Mouse (Mus musculus) cerebellum, postnatal 10 days (tissue): ENCODE data around the gene Hmg20b.

Experiments used
- DNase-seq, 2 experiments: peaks; one replicate each; pipeline ENCODE4 v3.0.0; 2021; ENCODE audit warnings: mixed read lengths in 2 of 2

Gene Hmg20b

DNA sequence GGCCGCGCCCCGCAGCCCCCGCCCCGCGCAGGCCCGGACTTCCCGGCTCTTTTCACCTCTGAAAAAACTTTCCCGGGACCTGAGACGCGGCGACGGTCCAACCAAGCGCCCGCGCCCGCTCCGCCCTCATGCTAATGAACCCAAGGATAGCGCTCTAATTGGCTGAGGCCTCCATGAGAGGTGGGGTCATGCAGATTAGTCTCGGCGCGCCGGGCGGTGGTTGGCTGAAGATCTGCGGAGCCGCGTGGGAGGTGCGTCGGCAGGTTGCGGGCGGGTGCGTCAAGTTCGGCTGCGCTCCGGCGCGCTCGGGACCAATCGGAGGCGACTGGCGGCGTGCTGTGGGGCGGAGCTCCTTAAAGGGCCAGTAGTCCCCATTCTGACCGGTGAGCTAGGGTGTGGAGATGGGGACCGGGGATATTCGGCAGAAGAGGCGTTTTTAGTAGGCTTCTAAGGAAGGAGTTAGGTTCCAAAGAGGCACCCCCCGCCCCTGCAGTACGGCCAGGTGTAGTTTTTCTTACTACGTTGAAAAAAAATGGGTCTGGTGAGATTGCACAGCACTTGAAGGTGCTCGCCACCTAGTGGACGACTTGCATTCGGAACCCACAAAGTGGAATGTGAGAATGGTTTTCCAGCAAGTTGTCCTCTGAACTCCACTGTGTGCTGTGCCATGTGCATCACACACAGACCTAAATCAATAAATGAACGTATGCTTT, at the start of gene Hmg20b:
TSS of gene Hmg20b (minus strand) at position 130 of the 713 bp plus-strand sequence.
- DNase-seq, result peak; percentile 99 to 100

DNA sequence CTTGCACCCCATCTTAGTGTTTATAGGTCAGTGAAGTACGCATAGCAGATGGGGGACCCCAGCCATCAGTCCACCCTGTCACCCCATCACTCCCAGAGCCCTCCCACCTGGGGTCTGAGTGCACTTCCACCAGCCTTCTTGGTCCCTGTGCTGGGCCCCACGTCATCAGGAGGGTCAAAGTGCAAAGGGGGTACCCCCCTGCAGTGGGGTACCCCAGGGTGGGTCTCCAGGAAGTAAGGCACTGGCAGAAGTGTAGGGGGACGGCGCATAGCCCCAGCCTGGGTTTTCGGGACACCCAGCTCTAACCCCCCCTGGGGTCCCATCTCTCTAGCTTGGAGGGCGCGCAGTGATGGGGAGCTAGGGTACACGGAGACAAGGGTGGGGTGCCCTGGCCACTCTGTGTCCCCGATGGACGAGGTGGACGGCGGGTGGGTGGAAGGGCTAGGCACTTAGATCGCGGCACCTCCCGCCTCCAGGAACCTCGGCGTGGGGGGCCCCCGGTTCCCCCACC, 49.6 kb upstream of the Hmg20b start:
- DNase-seq, result no peak

DNA sequence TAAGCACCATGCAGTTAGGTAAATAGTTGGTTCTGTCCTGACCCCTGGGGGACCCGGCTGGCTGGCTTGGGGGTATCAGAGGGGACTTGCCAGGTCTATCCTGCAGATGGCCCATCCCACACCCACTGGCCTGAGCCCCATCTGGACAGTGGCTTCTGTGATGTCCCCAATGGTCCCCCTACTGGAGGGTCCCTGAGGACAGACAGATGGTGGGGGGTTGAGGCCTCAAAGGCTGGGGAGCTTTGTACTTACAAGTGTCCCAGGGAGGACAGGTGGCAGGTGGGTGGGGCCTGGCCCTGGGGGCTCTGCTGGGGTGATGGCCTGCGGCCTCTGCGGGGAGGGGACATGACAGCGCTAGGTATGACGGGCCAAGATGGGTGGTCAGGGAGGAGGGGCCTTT, 49.0 kb upstream of the Hmg20b start:
- DNase-seq, result peak in 1 of 2 experiments; percentile 73

DNA sequence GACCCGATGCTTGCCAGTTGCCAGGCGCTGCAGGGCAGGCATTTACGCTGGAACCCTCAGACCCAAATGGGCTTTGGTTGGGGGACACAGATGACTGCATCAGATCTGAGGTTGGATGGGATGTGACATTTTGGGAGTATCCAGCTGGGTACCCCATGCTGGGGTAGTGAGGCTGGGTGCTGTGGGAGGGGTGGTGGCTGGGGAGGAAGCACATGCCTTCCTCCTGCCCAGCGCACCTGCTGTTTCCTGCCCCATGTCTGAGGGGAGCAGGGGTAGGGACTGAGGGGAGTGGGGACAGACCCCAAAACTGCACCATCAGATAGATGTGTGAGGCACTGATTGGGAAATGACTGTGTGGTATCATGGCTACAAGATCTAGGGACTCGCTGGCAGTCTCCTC, 46.5 kb upstream of the Hmg20b start:
- peak in 1 of 2 experiments; percentile 56 for DNase-seq

DNA sequence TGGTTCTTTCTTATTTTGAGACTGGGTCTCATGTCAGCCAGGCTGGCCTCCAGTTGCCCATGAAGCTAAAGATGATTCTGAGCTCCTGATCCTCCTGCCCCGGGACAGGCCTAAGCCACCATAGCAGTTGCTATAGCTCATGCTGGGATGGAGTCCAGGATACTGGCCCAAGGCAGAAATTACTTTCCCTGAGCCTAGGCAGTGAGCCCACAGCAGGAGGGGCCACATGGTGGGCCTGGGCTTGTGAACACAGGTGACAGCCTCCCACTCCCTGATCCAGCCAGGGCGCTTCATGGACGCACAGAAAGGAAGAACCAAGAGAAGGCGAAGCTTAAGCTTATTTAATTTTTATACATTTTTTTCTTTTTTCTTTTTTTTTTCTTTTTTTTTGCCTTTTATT, 45.6 kb upstream of the Hmg20b start:
- DNase-seq, result peak; percentile 54 to 72

DNA sequence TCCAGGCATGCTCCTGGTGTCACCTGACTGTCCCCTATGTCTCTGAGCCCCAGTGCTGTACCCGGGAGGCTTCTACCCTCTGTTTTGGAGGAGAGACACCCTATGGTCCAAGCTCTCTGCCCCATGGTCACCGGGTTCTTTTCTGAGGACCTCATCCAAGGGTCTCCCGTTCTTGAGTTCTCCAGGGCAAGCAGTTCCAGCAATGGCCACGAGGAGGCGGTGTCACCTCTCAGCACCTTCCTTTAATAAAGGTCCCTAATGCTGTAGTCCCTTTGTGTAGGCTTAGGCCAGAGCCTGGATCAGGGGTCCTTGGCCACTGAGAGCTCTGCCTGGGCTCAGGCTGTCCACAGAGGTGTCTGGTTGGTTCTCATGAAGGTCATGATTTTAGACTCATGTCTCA, 44.8 kb upstream of the Hmg20b start:
- peak; percentile 90 to 95 for DNase-seq

DNA sequence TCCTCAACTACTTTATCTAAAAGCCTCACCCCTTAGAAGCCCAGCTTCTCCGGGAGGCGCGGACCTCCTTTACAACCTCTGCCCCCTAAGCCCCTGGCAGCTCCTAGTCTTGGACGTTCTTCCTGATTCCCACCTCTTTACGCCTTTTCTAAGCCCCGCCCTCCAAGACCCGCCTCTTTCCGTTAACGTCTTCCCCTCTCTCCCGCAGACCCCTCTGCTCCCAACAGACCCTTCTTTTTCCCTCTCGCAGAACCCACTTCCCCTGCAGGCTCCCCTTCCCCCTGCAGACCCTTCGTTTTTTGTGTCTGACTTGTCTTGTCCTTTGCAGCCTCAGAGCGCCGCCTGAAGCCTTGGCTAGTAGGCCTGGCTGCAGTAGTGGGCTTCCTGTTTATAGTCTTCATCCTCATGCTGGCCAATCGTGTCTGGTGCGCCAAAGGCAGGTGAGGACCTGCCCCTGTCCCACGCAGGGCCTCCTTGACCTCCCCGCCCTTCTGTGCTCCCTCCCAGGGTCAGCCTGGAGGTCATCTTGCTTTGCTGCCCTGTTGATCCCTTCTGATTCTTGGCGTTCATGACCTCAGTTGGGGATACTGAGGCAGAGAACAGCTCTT, 43.3 kb upstream of the Hmg20b start:
- DNase-seq, result peak; percentile 51 to 52

DNA sequence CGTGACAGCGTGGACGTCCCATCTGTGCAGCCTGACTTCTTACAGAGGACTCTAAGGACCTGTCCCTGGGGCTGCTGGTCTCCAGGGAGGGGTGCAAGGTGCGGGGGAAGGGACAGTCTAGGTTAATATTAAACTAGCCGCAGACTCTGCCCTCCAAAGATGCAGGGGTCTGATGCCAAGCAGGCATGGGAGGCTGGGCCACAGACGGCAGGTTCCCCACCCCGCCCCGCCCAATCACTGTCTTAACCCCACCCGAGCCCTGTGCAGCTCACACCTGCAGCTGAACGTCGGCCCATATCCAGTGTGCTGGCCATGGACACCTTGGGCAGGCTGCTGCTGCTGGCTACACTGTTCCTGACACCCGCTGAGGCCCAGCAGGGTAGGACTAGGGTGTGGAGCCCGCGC, 42.5 kb upstream of the Hmg20b start, which contains the start of gene Smim24:
TSS of gene Smim24 (plus strand) at position 271 of the 405 bp plus-strand sequence.
- DNase-seq, result peak in 1 of 2 experiments; percentile 35

DNA sequence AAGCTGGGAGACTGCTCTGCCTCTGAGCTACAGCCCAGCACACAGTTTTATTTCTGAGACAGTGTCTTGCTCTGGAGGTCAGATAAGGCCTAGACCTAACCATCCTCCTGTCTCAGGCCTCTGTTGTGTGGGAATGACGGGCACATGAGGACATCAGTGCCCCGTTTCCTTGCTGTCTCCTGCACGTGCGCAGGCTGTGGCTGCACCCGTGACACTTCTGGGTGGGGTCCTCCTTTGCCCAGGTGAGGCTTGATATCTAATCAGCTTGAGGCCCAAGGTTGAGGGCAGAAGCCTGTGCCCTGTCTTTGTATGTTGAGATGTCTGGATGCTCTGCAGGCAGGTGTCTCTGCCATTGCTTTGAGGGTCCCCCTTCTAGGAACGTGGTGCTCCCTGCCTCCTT, 42.0 kb upstream of the Hmg20b start:
- DNase-seq, result peak in 1 of 2 experiments; percentile 2

DNA sequence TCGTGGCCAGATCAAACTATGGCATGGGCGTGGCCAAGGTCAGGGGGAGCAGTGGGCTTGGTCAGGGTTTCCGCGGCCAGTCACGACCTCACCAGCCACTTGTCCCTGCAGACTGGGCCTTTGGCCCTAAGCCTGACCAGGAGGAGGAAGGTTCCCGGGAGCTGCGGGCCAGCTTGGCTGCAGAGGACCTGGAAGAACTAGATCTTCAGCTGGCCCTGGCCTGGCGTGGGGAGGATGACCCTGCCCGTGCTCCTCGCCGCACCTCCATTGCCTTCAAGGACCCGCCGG, 40.3 kb upstream of the Hmg20b start:
- peak in 1 of 2 experiments; percentile 20 for DNase-seq

DNA sequence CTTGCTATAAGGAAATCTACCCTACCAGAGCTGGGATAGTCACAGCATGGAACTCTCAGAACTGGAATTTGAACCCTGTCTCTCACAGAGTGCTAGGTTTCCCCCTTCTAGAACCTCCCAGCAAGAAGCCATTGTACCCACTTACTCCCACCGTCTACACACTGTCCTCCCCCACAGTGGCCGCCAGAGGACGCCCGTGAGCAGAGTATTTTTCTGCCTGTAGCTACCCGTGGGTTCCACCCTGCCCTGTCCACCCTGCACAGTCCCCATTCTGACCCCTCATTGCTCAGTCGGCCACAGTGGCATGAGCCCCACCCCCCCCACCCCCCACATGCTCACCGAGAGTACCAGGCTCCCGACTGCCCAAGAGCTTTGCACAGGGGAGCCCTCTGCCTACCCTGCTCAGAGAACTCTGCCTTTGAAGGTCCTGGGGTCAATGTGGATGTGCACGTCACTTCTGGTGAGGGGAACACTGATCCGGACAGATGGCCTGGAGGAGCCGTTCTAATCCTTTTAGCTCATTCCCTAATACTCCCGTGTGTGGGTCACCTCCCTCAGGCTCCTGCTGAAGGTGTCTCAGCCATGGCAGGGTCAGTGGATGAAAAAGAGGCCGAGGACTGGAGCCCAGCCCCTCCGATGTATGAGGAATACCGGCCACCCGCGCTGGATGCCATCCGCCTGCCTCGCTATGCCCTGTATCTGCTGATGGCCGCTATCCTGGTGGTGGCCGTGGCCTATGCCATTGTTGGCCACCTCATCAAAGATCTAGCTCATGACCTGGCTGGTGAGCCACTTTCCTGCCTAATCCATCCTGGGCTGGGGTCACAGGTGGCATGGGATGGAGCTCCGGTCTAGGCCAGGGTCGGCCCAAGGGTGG, 39.8 kb upstream of the Hmg20b start:
- DNase-seq, result peak; percentile 88

DNA sequence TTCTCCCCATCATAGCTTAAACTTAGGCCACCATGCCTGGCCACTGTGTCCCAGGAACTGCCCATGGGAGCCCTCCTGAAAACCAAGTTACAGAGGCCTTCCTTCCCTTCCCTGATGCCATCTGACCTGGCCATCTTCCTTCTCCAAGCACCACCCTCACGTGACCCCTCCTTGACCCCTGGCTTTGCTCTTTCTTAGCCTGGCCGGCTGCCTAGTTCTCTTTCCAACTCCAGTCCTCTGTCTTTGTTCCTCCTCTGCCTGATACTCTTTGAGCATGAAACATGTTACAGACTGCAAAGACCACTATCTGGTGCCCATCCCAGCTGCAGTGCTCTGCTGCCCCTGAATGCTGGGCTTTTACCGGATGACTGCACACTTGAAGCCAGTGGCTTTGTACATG, 39.1 kb upstream of the Hmg20b start:
- peak; percentile 48 to 59 for DNase-seq

DNA sequence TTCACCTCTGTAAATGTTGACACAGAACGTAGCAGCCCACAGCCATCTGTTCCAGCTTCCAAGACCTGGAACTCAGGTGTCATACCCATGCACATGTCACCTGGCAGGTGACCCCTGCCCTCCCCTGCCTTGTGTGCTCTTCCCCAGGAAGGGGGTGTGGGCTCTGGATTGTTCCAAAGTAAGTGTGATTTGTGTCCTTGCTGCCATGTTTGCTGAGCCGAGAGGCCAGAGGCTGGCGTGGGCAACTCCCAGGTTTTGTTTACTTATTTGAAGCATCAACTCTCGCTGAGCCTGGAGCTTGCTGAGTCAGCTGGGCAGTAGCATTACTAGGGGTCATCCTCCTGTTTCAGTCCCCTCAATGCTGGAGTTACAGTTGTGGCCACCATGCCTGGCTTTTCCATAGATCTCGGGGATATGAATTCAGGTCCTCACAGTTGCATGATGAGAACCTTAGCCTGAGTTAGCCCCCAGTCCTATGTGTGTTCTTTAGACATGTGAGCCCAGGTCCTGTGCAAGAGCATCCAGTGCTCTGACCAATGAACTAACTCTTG, 38.3 kb upstream of the Hmg20b start, which contains the start of gene Gm48552:
TSS of gene Gm48552 (plus strand) at position 501 of the 551 bp plus-strand sequence.
- no peak for DNase-seq

DNA sequence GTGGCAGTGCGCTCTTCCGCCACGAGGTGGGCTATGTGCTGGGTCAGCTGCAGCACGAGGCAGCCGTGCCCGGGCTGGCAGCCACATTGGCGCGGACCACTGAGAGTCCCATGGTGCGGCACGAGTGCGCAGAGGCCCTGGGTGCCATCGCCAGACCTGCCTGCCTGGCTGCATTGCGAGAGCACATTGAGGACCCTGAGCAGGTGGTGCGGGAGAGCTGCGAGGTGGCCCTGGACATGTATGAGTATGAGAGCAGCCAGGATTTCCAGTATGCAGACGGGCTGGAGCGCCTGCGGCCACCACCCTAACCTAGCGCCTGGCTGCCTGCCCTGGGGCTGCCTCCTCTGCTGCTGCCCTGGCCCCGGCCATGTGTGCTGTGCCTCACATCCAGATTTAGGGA, 37.4 kb upstream of the Hmg20b start:
- peak; percentile 66 for DNase-seq

DNA sequence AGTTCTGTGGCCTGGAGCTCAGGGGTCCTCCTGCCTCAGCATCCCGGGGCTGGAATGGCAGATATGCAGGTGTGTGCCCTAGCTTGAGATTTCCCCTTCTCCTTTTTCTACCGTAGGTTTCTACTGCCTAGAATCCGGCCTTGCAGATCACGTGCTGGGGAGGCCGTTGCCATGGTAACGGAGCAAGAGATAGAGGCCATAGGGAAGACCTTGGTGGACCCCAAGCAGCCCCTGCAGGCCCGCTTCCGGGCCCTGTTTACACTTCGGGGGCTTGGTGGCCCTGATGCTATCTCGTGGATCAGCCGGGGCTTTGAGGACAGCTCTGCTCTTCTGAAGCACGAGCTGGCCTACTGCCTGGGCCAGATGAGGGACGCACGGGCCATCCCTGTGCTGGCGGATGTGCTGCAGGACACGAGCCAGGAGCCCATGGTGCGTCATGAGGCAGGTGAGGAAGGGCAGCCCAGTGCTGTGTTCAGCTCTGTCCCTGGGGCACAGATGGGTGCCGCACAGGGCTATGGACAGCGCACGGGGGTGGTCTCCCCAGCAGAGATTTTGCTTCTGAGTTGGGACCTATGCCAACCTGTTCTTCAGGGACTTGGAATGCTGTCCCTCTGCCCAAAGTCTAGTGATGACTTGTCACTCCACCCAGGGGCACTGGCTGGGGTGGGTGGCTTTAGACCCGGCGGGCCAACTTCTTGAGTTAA, 35.5 kb upstream of the Hmg20b start:
- peak; percentile 13 to 55 for DNase-seq

DNA sequence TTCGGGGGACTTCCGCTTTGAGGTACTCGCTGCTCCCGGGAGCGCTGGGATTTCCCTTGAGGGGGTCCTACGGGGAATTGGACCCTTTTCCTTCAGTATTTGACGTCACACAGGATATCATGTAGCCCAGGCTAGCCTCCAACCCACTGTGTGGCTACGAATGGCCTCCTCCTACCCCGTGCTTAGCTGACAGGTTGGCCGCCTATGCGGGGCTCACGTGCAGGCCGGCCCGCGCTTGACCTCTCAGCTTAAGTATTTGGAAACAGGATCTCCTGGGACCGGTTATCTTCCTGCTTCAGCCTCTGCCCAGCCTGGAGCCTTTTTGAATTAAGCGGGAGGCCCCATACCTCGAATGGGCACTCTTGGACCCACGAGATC, 34.3 kb upstream of the Hmg20b start:
- DNase-seq, result no peak

DNA sequence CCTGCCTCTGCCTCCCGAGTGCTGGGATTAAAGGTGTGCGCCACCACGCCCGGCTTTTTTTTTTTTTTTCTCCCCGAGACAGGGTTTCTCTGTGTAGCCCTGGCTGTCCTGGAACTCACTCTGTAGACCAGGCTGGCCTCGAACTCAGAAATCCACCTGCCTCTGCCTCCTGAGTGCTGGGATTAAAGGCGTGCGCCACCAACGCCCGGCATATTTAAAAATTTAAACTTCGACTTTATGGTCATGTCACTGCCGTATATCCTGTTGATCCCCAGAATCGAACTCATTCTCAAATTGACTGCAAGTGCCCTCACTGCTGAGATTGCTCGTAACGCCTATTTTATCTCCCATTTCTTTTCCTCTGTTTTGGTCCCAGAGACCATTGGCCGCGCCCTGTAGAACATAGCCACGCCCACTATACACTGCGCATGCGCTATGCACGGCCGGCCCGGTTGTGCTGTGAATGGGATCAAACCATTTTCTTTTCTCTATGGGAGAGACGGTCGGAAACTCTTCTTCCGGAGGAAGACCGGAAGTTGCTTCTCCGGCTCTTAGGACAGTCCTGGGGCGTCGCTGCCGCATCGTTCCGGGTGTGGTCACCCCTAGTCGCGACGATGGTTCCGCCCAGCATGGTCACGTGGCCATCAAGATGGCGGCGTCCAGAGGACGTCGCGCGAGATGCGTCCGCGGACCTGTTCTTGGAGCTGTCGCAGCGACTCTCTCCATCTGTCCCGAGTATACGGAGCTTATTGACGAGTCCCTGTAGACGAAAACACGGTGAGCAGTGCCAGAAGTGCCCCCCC, 33.7 kb upstream of the Hmg20b start, which contains the start of the genes Dohh and Gm48551:
TSS of gene Dohh (plus strand) at position 627 of the 803 bp plus-strand sequence.
TSS of gene Gm48551 (plus strand) at position 665 of the 803 bp plus-strand sequence.
- DNase-seq, result peak; percentile 100

DNA sequence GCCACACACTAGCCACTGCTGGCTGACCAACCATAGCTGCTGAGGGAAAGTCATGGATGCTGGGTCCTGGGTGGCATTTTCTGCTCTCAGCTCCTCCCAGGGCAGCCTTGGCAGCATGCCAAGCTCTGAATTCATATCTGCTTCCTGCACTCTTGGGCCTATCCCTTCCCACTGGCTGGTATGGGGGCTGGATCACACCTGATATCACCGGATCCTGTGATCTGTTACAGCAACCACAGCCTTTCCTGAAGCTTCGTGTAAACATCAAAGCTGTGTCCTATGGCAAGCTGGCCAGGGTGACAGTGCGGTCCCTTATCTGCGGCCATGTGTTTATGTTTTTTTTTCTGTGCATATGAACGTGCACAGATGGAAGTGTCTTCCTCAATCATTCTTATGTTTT, 31.8 kb upstream of the Hmg20b start:
- DNase-seq, result peak in 1 of 2 experiments; percentile 52

DNA sequence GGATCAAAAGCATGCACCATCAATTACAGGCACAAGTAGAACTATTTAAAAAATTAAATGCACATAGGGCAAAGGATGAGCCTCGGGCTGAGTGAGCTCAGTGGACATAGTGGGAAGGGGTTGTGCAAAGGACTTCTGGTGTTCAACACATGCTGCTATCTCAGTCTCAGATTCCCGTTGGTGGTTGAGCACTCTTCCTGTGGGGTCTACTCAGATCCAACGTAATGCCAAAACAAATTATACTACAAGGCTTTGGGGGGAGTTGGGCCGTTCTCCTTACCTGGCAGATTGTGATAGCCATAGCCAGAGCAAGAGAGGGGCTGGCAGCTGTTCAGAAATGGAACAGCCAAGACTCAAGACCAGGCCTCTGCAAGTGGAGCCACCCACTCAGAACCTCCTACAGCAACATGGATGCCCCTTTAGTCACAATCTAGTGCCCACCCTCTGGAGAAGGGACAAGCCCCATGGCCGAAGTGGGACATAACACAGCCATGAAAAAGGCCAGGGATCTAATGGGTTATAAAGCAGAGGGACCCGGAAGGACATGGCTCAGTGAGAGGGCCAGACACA, 29.6 kb upstream of the Hmg20b start:
- no peak for DNase-seq

DNA sequence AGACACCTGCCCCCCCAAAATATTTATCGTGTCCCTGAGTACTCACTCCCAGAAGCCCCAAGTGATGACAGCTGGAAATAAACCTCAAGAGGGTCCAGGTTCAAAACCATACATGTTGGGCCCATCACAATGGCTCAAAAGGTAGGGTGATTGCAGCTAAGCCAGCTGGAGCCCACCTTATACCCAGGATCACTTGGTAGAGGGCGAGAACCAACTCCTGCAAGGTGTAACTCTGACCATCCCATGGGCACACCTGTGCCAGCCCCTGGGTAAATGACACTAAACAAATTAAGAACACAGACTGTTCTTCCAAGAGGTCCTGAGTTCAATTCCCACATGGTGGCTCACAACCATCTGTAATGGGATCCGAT, 28.9 kb upstream of the Hmg20b start:
- no peak for DNase-seq
